Mouse (Mus musculus) yolk sac, embryonic 10.5 days (tissue): ENCODE data around the gene 6030408B16Rik.

Experiments used
- DNase-seq: peaks from one replicate; pipeline ENCODE4 v3.0.0-alpha.2; 2017; ENCODE audit warnings: low spot score

The 6030408B16Rik gene

GRCm38 (mm10) chr15:101297988-101298387 is 5.0 kb downstream of the 6030408B16Rik start:
- DNase-seq: no peak

GRCm38 (mm10) chr15:101298550-101298949 is 5.5 kb downstream of the 6030408B16Rik start:
- no peak for DNase-seq

GRCm38 (mm10) chr15:101299480-101299960 is 6.5 kb downstream of the 6030408B16Rik start:
- DNase-seq: no peak

GRCm38 (mm10) chr15:101300128-101300527 is 7.1 kb downstream of the 6030408B16Rik start:
- no peak for DNase-seq

- DNase-seq: no peak
Measured at GRCm38 (mm10) chr15:101302201-101302600, 9.2 kb downstream of the 6030408B16Rik start.

- DNase-seq: no peak
Measured at GRCm38 (mm10) chr15:101303830-101304229, 10.8 kb downstream of the 6030408B16Rik start.

- no peak for DNase-seq
Measured at GRCm38 (mm10) chr15:101306459-101306858, 13.4 kb downstream of the 6030408B16Rik start.

GRCm38 (mm10) chr15:101308440-101309348 is 15.7 kb downstream of the 6030408B16Rik start:
- no peak for DNase-seq

GRCm38 (mm10) chr15:101309493-101309892 is 16.5 kb downstream of the 6030408B16Rik start:
- DNase-seq: no peak

- DNase-seq: no peak
Measured at GRCm38 (mm10) chr15:101311087-101311770, 18.2 kb downstream of the 6030408B16Rik start.

GRCm38 (mm10) chr15:101312006-101312405 is 19.0 kb downstream of the 6030408B16Rik start:
- DNase-seq: no peak

GRCm38 (mm10) chr15:101315378-101315777 is 22.4 kb downstream of the 6030408B16Rik start:
- DNase-seq: no peak

- peak; percentile 75 for DNase-seq
Measured at GRCm38 (mm10) chr15:101315832-101316231, 22.8 kb downstream of the 6030408B16Rik start.

- DNase-seq: no peak
Measured at GRCm38 (mm10) chr15:101316279-101316912, 23.4 kb downstream of the 6030408B16Rik start.

- no peak for DNase-seq
Measured at GRCm38 (mm10) chr15:101316913-101317813, 24.2 kb downstream of the 6030408B16Rik start.

- no peak for DNase-seq
Measured at GRCm38 (mm10) chr15:101317814-101318500, 24.9 kb downstream of the 6030408B16Rik start.

- no peak for DNase-seq
Measured at GRCm38 (mm10) chr15:101318889-101319765, 26.1 kb downstream of the 6030408B16Rik start.

GRCm38 (mm10) chr15:101320010-101320617 is 27.1 kb downstream of the 6030408B16Rik start:
- DNase-seq: no peak

GRCm38 (mm10) chr15:101320618-101321041 is 27.6 kb downstream of the 6030408B16Rik start:
- DNase-seq: no peak
